Mouse (Mus musculus): ENCODE results near the gene Dcp1b. TPM values are rescaled to one million over a fixed set of nuclear protein-coding genes. Genes with fewer than 3 reads are reported as not detected.

Gene Dcp1b
- polyA plus RNA-seq, 1 experiment from 2014 or later: 15.6 TPM

DNA sequence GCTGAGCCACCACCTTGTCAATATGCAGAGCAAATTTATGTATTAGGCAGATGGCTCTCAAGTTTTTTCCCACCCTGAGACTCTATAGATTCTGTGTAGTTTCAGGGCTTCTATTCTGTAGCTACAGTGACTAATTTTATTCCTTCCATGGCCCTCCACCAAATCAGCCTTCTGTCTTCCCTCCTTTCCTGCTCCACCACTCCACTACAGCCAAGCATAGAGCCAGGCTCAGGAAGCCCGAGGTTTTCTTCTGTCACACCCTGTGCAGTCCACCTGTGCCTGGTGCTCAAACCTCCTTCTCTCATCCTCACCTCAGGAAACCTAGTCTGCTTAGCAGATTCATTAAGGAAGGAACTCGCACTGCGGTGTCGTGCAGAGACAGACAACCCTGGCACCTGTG, 29.9 kb upstream of the Dcp1b start:
- ATAC-seq (ENCODE audit: low FRiP score, low TSS enrichment) (no peak), DNase-seq (no peak)
- WGBS: 75% methylated on average over 4 of the region's 4 CpGs
- Histone ChIP-seq H3K9me3 (ENCODE audit: control insufficient read depth, low read length) (no peaks in the 10 kb centered on the region), H3K27me3 (ENCODE audit: control insufficient read depth, insufficient read depth, low read length) (no peaks in the 10 kb centered on the region), H3K4me1 (ENCODE audit: control insufficient read depth, insufficient read depth, low read length) (no peaks in the 10 kb centered on the region), H3K9ac (replicated peaks; ENCODE audit: low read length) (no peak overlapping the region), H3K4me3 (replicated peaks; ENCODE audit: low read depth, low read length) (no peak overlapping the region), H3K4me2 (ENCODE audit: low read length) (no peak overlapping the region), H3K36me3 (ENCODE audit: control insufficient read depth, insufficient read depth, low read length) (no peaks in the 10 kb centered on the region), H3K27ac (replicated peaks; ENCODE audit: low read depth, low read length) (no peak overlapping the region)

DNA sequence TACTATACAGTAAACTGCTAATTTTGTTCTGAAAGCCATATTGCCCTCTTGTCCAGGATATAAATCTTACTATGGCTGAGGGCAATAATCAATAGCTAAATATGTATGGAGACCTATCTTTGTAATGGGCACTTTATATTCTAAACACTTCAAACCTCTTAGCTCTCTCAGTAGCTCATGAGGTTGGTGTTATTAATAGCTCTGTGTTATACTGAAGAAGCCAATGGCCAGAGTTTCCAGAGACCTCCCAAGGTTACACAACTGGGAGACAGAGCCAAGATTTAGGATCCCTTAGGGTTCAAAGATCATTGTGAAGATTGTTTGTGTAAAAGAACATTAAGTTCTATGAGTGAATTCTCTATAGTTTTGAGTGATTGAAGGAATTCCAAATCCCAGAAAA, 9.4 kb upstream of the Dcp1b start:
- H3K36me3 ChIP-seq (ENCODE audit: control insufficient read depth, insufficient read depth, low read length): no peaks in the 10 kb centered on the region
- no peak for DNase-seq
- no peak overlapping the region for H3K9ac ChIP-seq (replicated peaks; ENCODE audit: low read length)
- no peaks in the 10 kb centered on the region for H3K27me3 ChIP-seq (ENCODE audit: control insufficient read depth, insufficient read depth, low read length)
- no peaks in the 10 kb centered on the region for H3K4me1 ChIP-seq (ENCODE audit: control insufficient read depth, insufficient read depth, low read length)
- H3K27ac ChIP-seq (replicated peaks; ENCODE audit: low read depth, low read length): no peak overlapping the region
- no peak overlapping the region for H3K4me2 ChIP-seq (ENCODE audit: low read length)
- no peak overlapping the region for H3K4me3 ChIP-seq (replicated peaks; ENCODE audit: low read depth, low read length)
- no peaks in the 10 kb centered on the region for H3K9me3 ChIP-seq (ENCODE audit: control insufficient read depth, low read length)
- ATAC-seq (ENCODE audit: low FRiP score, low TSS enrichment): no peak

- H3K9me3 ChIP-seq (ENCODE audit: control insufficient read depth, low read length): no peaks in the 10 kb centered on the region
- H3K4me3 ChIP-seq (replicated peaks; ENCODE audit: low read depth, low read length): peak overlapping the region; percentile 92
- H3K9ac ChIP-seq (replicated peaks; ENCODE audit: low read length): peak overlapping the region; percentile 86; the same call in 1 of the 2 replicates
- peaks cover under 1% of the 10 kb centered on the region; the same call in 1 of the 2 replicates for H3K36me3 ChIP-seq (ENCODE audit: control insufficient read depth, insufficient read depth, low read length)
- peak; percentile 28; the same call in 1 of the 2 replicates for ATAC-seq (ENCODE audit: low FRiP score, low TSS enrichment)
- H3K4me2 ChIP-seq (ENCODE audit: low read length): peak overlapping the region; percentile 65
- H3K4me1 ChIP-seq (ENCODE audit: control insufficient read depth, insufficient read depth, low read length): peaks cover 13% of the 10 kb centered on the region
- peak overlapping the region; percentile 94 for H3K27ac ChIP-seq (replicated peaks; ENCODE audit: low read depth, low read length)
- no peaks in the 10 kb centered on the region for H3K27me3 ChIP-seq (ENCODE audit: control insufficient read depth, insufficient read depth, low read length)
- 52% methylated on average over 12 of the region's 12 CpGs for WGBS
- DNase-seq: no peak
Measured at GRCm38 (mm10) chr6:119174307-119175074, 562 bp upstream of the Dcp1b start.

DNA sequence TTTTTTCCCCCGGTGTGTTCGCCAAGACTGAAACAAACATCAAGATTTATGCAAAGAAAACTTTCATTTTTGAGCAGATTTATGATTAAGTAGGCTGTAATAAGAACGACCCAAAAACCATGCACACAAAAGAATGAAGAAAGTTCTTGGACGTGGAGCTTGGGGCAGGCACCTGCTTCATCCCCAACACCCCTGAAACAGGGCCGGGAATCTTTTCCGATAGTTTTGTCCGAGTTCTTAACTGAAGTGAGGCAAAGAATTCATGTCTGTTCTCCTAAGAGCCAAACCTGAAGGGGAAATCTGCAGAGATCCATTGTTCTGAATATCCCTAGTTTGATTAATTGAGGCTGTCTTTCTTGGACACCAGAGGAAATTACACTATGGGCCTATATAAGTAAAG, 1.1 kb downstream of the Dcp1b start:
- Histone ChIP-seq H3K9me3 (ENCODE audit: control insufficient read depth, low read length) (no peaks in the 10 kb centered on the region), H3K36me3 (ENCODE audit: control insufficient read depth, insufficient read depth, low read length) (peaks cover 8% of the 10 kb centered on the region; the same call in 1 of the 2 replicates), H3K9ac (replicated peaks; ENCODE audit: low read length) (peak overlapping the region; percentile 86; the same call in 1 of the 2 replicates), H3K4me3 (replicated peaks; ENCODE audit: low read depth, low read length) (peak overlapping the region; percentile 92), H3K27ac (replicated peaks; ENCODE audit: low read depth, low read length) (no peak overlapping the region), H3K4me2 (ENCODE audit: low read length) (peak overlapping the region; percentile 65), H3K4me1 (ENCODE audit: control insufficient read depth, insufficient read depth, low read length) (peaks cover 13% of the 10 kb centered on the region), H3K27me3 (ENCODE audit: control insufficient read depth, insufficient read depth, low read length) (no peaks in the 10 kb centered on the region)
- WGBS: 70% methylated on average over 7 of the region's 7 CpGs
- ATAC-seq (ENCODE audit: low FRiP score, low TSS enrichment) (no peak), DNase-seq (no peak)

DNA sequence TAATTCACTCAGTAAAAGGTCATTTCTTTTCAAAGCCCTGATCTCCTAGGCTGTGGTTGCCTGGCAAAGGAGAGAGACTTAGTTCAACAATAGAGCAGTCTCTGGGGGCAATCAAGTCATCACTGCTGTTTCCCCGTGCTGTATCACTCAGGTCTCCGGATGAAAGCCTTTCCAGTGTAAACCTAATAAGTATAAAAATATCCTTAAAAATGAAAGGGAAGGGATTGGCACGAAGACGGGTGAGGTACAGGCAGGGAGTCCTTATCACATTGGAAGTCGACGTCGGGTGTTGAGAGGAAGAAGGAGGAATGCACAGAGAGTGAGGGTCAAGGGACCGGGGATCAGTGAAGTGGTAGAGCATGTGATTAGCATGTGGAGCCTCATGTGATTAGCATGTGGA, 2.0 kb downstream of the Dcp1b start:
- Histone ChIP-seq H3K9me3 (ENCODE audit: control insufficient read depth, low read length) (no peaks in the 10 kb centered on the region), H3K27me3 (ENCODE audit: control insufficient read depth, insufficient read depth, low read length) (no peaks in the 10 kb centered on the region), H3K27ac (replicated peaks; ENCODE audit: low read depth, low read length) (peak overlapping the region; percentile 55; the same call in 1 of the 2 replicates), H3K4me1 (ENCODE audit: control insufficient read depth, insufficient read depth, low read length) (peaks cover 13% of the 10 kb centered on the region), H3K4me3 (replicated peaks; ENCODE audit: low read depth, low read length) (no peak overlapping the region), H3K36me3 (ENCODE audit: control insufficient read depth, insufficient read depth, low read length) (peaks cover 8% of the 10 kb centered on the region; the same call in 1 of the 2 replicates), H3K9ac (replicated peaks; ENCODE audit: low read length) (no peak overlapping the region; the same call in 1 of the 2 replicates), H3K4me2 (ENCODE audit: low read length) (peak overlapping the region; percentile 65)
- ATAC-seq (ENCODE audit: low FRiP score, low TSS enrichment): no peak
- 47% methylated on average over 8 of the region's 8 CpGs for WGBS
- DNase-seq: peak; percentile 18

GRCm38 (mm10) chr6:119180188-119180587, 5.1 kb downstream of the Dcp1b start:
- peaks cover 13% of the 10 kb centered on the region for H3K4me1 ChIP-seq (ENCODE audit: control insufficient read depth, insufficient read depth, low read length)
- H3K9ac ChIP-seq (replicated peaks; ENCODE audit: low read length): no peak overlapping the region
- no peaks in the 10 kb centered on the region for H3K9me3 ChIP-seq (ENCODE audit: control insufficient read depth, low read length)
- ATAC-seq (ENCODE audit: low FRiP score, low TSS enrichment): no peak
- H3K27ac ChIP-seq (replicated peaks; ENCODE audit: low read depth, low read length): no peak overlapping the region
- WGBS: 86% methylated on average over 2 of the region's 2 CpGs
- H3K4me3 ChIP-seq (replicated peaks; ENCODE audit: low read depth, low read length): no peak overlapping the region
- H3K27me3 ChIP-seq (ENCODE audit: control insufficient read depth, insufficient read depth, low read length): no peaks in the 10 kb centered on the region
- H3K4me2 ChIP-seq (ENCODE audit: low read length): no peak overlapping the region
- no peak for DNase-seq
- H3K36me3 ChIP-seq (ENCODE audit: control insufficient read depth, insufficient read depth, low read length): peaks cover 23% of the 10 kb centered on the region

DNA sequence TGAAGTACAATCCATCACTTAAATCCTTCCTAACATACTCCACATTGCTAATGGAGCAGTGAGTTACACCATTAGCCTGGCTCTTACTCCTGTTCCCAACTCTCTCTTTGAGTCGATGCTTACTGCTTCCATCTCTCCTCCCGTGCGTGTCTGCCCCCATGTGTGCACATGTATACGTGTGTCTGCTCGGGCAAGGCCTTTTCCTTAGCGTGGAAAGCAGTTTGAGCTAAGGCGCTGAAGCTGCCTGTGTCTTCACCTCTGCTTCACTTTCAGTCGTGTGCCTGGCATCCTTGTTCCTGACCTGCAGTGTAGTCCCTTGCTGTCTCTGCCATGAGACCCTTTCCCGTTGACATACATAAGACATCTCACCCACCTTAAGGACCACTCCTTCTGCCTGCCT, 7.2 kb downstream of the Dcp1b start:
- H3K27ac ChIP-seq (replicated peaks; ENCODE audit: low read depth, low read length): no peak overlapping the region
- no peak overlapping the region for H3K4me3 ChIP-seq (replicated peaks; ENCODE audit: low read depth, low read length)
- no peak for DNase-seq
- 92% methylated on average over 9 of the region's 9 CpGs for WGBS
- H3K36me3 ChIP-seq (ENCODE audit: control insufficient read depth, insufficient read depth, low read length): peaks cover 23% of the 10 kb centered on the region
- no peaks in the 10 kb centered on the region for H3K9me3 ChIP-seq (ENCODE audit: control insufficient read depth, low read length)
- no peak for ATAC-seq (ENCODE audit: low FRiP score, low TSS enrichment)
- H3K4me1 ChIP-seq (ENCODE audit: control insufficient read depth, insufficient read depth, low read length): no peaks in the 10 kb centered on the region
- H3K9ac ChIP-seq (replicated peaks; ENCODE audit: low read length): no peak overlapping the region
- H3K4me2 ChIP-seq (ENCODE audit: low read length): no peak overlapping the region
- no peaks in the 10 kb centered on the region for H3K27me3 ChIP-seq (ENCODE audit: control insufficient read depth, insufficient read depth, low read length)

GRCm38 (mm10) chr6:119183781-119184180, 8.7 kb downstream of the Dcp1b start:
- Histone ChIP-seq H3K4me1 (ENCODE audit: control insufficient read depth, insufficient read depth, low read length) (no peaks in the 10 kb centered on the region), H3K27ac (replicated peaks; ENCODE audit: low read depth, low read length) (no peak overlapping the region), H3K36me3 (ENCODE audit: control insufficient read depth, insufficient read depth, low read length) (peaks cover 24% of the 10 kb centered on the region), H3K4me2 (ENCODE audit: low read length) (no peak overlapping the region), H3K9ac (replicated peaks; ENCODE audit: low read length) (no peak overlapping the region), H3K27me3 (ENCODE audit: control insufficient read depth, insufficient read depth, low read length) (no peaks in the 10 kb centered on the region), H3K9me3 (ENCODE audit: control insufficient read depth, low read length) (no peaks in the 10 kb centered on the region), H3K4me3 (replicated peaks; ENCODE audit: low read depth, low read length) (no peak overlapping the region)
- 28% methylated on average over 3 of the region's 3 CpGs for WGBS
- ATAC-seq (ENCODE audit: low FRiP score, low TSS enrichment): no peak
- DNase-seq: peak; percentile 42

- Histone ChIP-seq H3K27me3 (ENCODE audit: control insufficient read depth, insufficient read depth, low read length) (no peaks in the 10 kb centered on the region), H3K4me1 (ENCODE audit: control insufficient read depth, insufficient read depth, low read length) (no peaks in the 10 kb centered on the region), H3K4me3 (replicated peaks; ENCODE audit: low read depth, low read length) (no peak overlapping the region), H3K9ac (replicated peaks; ENCODE audit: low read length) (no peak overlapping the region), H3K36me3 (ENCODE audit: control insufficient read depth, insufficient read depth, low read length) (peaks cover 42% of the 10 kb centered on the region), H3K9me3 (ENCODE audit: control insufficient read depth, low read length) (no peaks in the 10 kb centered on the region), H3K27ac (replicated peaks; ENCODE audit: low read depth, low read length) (no peak overlapping the region), H3K4me2 (ENCODE audit: low read length) (no peak overlapping the region)
- 61% methylated on average over 8 of the region's 8 CpGs for WGBS
- ATAC-seq (ENCODE audit: low FRiP score, low TSS enrichment) (no peak), DNase-seq (peak; percentile 67)
Measured at GRCm38 (mm10) chr6:119186658-119187057, 11.6 kb downstream of the Dcp1b start.

All from midbrain, embryonic 14.5 days (tissue).